Mouse (Mus musculus) induced T-regulatory cell, adult 2 months (primary cell): Measurements from ENCODE around the gene Cd247.

Experiments used
- DNase-seq: peaks from one replicate; pipeline ENCODE4 v3.0.0-alpha.2; 2012; ENCODE audit warnings: low read depth

The Cd247 gene

GRCm38 (mm10) chr1:165908806-165909205 is 120.3 kb downstream of the Cd247 start:
- DNase-seq, result no peak

GRCm38 (mm10) chr1:165909471-165909870 is 121.0 kb downstream of the Cd247 start:
- DNase-seq, result no peak

GRCm38 (mm10) chr1:165913720-165914415 is 125.4 kb downstream of the Cd247 start:
- DNase-seq, result no peak

- DNase-seq, result no peak
Observed at GRCm38 (mm10) chr1:165914416-165914801, 125.9 kb downstream of the Cd247 start.

- DNase-seq, result peak; percentile 18
Observed at GRCm38 (mm10) chr1:165921026-165921425, 132.5 kb downstream of the Cd247 start.

GRCm38 (mm10) chr1:165922488-165922887 is 134.0 kb downstream of the Cd247 start:
- DNase-seq, result no peak

- DNase-seq, result no peak
Observed at GRCm38 (mm10) chr1:165925207-165925606, 136.7 kb downstream of the Cd247 start.
